Mouse (Mus musculus) heart, adult 8-10 months (tissue): Measurements from ENCODE around the gene Wdsub1. TPM values are rescaled to one million over a fixed set of nuclear protein-coding genes. Genes with fewer than 3 reads are reported as not detected.
"Not testable (repeated sequence)": the region's sequence is repeated elsewhere in the genome, so short reads cannot be mapped to it uniquely, and the experiment has no call there.

Source experiments
- DNase-seq: peaks from one replicate; pipeline ENCODE4 v3.0.0; 2022; ENCODE audit warnings: low spot score
- total RNA-seq, 4 experiments: library from RNA; stranded (reverse); gene quantifications; 2 replicates each; pipeline ENCODE4 v1.2.4; 2022

The Wdsub1 gene
- total RNA-seq: 10 to 100 TPM; 20.4 to 25.5 (median 23.9) TPM

DNA sequence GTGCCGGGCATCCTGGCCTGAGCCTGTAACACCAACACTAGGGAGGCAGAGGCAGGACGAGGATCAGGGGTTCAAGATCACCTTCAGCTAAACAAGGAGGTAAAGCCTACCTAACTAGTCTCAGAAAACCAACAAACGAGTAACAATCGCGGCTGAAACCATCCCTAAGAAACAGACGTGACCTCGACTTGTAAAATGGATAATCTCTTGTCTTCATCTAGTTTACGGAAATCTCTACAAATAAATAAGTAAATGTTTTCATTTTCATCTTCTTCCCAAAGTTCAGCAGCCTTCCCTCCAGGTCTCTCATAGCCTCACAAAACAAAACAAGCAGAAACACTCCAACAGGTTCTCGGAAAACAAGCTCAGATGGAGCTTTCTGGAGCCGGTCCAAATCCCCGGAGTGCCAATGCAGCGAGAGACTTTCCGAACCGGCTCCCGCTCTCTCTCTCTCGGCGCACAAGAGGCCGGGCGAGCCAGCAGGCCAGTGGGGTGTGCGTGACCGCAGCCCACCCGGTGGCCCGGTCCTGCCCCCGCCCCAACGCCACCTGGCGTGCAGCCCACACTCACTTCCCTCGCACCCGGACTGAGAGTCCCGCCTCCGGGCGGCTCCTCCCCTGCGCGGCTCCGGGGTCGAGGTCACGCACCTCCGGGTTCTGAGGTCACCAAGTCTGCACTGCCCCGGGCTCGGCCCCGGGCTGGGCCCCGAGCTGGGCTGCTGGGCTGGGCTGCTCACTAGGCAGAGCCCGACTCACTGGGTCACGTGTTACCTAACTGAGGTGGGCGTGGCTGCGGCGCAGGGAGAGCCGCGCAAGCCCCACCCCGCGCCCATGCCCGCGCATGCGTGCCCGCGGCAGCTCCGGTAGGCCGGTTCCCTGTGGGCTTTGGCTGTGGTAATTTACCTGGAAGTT is at the start of gene Wdsub1:
Gene Wdsub1 (minus strand): TSS at position 761 of the 911 bp plus-strand sequence.
- DNase-seq: peak; percentile 90

GRCm38 (mm10) chr2:59913610-59914009 is 31.2 kb upstream of the Wdsub1 start:
- no peak for DNase-seq

DNA sequence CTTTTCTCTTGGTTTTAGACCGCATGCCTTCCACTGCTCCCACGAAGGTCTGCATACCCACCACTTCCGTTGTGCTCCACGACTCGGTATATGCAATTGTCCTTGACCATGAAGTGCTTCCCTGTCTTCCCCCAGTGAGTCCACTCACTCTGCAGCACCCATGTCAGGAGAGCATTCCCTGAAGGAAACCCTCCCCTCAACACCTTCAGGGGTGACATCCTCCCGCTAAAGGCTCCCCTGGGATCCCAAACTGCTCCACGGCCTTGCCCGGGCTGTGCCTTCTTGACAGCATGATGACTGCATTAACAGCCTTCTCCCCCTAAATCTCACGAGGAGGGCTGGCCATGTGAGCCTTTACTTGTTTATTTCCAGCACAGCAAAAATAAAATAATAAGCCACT is 25.7 kb upstream of the Wdsub1 start:
- DNase-seq: no peak

DNA sequence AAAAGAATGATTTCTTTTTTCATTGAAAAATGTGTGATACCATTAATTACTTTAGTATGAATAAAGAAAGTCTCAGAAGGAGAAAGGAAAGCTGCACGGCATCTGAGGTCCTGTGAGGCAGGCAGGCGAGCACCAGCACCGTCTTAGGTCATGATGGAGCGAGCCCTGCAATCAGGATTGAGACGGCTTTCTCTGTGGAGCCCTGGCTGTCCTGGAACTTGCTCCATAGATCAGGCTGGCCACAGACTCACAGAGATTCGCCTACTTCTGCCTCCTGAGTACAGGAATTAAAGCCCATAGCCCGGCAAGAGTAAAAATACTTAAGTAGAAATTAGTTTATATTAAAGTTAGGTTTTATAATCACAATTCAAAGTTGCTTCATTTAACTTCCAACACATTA is 21.6 kb upstream of the Wdsub1 start:
- no peak for DNase-seq

- no peak for DNase-seq
These were observed 16.3 kb upstream of the Wdsub1 start for GRCm38 (mm10) chr2:59898666-59899065.

- DNase-seq: no peak
These were observed 15.7 kb upstream of the Wdsub1 start for GRCm38 (mm10) chr2:59898105-59898504.

- no peak for DNase-seq
These were observed 14.4 kb upstream of the Wdsub1 start for GRCm38 (mm10) chr2:59896837-59897236.

DNA sequence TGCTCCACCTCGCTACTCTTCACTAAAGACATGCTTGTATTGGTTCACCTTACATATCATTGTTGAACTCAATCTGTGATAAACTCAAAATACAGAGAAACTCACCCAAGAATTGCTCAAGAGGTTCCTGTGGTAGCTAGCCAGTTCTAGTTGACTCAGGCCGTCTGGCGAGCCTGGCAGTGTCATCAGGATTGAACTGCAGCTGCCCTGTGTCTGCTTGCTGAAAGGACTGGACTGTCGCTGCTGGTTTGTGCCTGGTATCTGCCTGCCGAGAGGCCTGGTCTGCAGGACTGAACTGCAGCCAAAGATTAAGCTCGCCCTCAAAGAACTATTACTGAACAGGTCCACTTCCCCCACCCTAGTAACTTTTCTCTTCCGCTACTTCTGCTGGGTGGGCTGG is 14.0 kb upstream of the Wdsub1 start:
- no peak for DNase-seq

- DNase-seq: no peak
These were observed 7.3 kb upstream of the Wdsub1 start for GRCm38 (mm10) chr2:59889699-59890098.

DNA sequence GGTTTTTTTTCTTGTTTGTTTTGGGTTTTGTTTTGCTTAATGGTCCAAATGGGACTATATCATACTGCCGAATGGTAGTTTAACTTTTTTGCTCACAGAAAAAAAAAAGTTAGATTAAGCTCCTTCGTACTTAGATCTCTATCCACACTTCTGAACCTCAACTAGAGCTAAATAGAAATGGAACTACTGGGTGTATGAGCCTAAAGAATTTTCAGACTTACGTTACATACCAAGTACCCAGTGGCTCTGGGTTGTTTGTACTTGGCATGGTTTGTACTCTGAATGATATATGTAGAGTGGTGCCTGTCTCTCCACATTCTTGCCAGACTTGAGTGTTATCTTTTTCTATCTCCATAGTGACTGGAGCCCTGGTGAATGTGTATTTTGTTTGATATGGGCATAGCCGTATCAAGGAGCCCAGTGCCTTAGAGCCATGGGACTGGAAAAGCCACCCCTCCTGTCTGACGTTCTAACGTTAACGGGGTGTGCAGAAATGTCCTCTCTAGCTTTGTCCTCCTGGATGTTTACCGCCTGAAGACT is 421 bp upstream of the Wdsub1 start:
- no peak for DNase-seq

GRCm38 (mm10) chr2:59881404-59881803 is 987 bp downstream of the Wdsub1 start:
- DNase-seq: no peak

DNA sequence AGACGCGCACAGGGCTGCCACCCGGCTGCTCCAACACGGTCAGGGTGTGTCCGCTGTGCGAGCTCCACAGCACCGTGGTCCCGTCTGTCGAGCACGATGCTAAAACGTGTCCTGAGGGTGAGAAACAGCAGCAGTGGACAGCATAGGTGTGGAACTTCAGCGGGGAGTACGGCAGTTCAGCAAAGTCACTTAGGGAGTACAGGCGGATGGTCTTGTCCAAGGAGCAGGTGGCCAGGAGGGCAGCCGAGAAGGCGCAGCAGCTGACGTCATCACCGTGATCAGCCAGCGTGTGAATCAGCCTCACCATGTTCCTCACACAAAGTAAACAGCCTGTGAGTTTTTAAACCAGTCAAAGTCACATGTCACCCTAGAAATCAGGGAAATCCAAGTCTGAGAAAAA is 4.2 kb downstream of the Wdsub1 start:
- no peak for DNase-seq

GRCm38 (mm10) chr2:59877335-59877734 is 5.1 kb downstream of the Wdsub1 start:
- DNase-seq: no peak

- DNase-seq: no peak
These were observed 5.9 kb downstream of the Wdsub1 start for GRCm38 (mm10) chr2:59876482-59876881.

- no peak for DNase-seq
These were observed 11.9 kb downstream of the Wdsub1 start for GRCm38 (mm10) chr2:59870526-59870925.

DNA sequence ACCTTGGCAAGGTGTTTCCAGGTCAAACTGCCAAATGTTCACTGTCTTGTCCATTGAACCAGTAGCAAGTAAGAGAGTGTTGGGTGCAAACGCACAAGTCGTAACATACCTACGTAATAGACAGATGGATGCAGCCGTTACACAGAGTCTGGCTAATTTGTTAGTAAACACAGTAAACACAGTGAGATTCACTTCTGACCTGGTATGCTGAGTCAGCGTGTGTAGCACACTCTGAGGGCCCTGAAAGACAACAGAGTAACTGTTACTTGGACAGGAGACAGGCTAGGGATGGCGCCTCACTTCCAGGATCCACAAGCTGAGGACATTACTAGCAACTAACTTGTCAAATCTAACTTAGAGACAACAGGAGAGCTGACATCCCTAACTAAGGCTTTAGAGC is 19.8 kb downstream of the Wdsub1 start:
- DNase-seq: no peak

DNA sequence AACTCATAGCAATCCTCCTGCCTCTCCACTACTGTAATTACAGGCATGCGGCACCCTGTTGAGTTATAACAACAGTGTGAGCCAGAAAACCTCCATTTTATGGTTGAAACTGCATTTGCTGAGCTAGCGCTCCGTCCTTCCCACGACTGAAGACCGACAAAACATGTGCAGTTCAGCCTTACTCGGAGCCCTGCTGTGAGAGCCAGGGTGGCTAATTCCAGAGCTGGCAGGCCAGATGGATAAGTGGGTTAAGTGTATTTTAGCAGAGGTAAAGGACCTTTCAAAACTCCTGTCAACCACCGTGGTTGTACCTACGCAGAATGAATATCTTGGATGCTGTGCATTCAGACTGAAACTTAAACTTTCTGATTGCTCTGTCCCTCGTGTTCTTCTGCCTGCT is 28.0 kb downstream of the Wdsub1 start:
- DNase-seq: no peak

DNA sequence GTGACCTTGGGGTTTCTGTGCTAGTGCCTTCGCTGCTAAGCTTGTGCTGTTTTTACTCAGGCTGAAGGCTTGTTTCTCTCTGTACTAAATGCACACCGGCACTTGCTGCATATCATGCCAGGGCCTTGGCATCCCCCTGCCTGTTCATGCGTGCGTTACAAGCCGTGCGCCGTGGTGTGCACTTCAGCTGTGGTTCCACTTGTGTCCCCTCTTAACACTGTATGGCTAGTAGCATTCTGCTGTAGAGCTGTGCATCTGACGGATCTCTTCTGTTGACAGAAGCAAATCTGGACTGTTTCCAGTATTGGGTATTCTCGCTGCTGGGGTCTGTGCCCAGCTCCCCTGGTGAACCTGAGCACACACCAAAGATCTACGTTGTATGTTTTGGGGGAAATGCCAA is 28.8 kb downstream of the Wdsub1 start:
- no peak for DNase-seq

GRCm38 (mm10) chr2:59852916-59853315 is 29.5 kb downstream of the Wdsub1 start:
- DNase-seq: no peak

GRCm38 (mm10) chr2:59851885-59852284 is 30.5 kb downstream of the Wdsub1 start:
- not testable (repeated sequence) for DNase-seq

DNA sequence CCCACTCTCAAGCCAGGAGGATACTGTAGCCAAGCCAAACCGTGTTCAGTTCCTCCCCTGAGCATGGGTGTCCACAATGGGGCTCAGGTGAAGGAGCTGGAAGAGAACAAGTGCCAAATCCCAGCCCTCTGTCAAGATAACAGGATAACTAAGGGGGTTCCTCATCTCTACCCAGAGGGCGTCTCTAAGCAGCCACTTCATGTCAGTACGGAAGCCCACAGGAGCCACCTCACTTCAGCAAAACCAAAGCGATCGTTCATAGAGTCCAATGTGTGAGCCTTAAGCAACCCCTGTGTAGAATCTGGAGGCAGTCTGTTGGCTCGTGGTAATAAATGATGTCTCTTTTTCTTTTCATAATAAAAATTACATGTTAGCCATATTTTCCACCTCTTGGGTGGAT is 38.5 kb downstream of the Wdsub1 start:
- no peak for DNase-seq

GRCm38 (mm10) chr2:59843156-59843555 is 39.2 kb downstream of the Wdsub1 start:
- DNase-seq: no peak

DNA sequence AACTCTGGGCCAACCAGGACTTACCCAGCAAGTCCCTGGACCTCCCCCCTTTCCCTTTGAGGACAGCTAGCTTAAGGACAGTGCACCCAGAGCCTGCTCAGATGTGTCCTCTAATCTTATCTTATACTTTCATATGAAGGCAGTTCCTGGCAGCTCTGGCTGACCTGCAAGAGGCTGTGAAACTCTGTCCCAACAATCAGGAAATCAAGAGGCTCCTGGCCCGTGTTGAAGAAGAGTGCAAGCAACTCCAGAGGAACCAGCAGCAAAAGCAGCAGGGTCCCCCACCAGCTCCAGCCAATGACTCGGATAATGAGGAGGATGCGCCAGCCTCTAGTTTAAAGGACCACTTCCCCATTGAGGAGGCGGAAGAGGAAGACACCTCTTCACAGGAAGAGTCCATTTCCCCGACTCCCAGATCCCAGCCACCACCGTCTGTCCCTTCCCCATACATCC is 39.8 kb downstream of the Wdsub1 start:
- DNase-seq: no peak
